24 mouse cellular contexts compared by ENCODE assay signal in genomic region chr2:43222721-43223120, GRCm38 (mm10).
DNase-seq lines count a peak whose midpoint lies in the region; ATAC-seq and TF ChIP-seq lines count a peak whose summit lies in the region.
"Had no signal": no experiment of that assay in that cellular context is flagged by ENCODE, and none has a peak within 500 bp of the region (broad histone marks: within the 10 kb centered on the region; RNA-seq: fewer than 3 reads in every experiment).

No protein-coding gene starts in this region.

- no peak overlapping the region for H3K9ac ChIP-seq in kidney, embryonic 15.5 days
- H3K9ac ChIP-seq in kidney, embryonic 14.5 days (ENCODE audit: low read depth, low read length): no peak overlapping the region
- H3K9ac ChIP-seq in stomach, postnatal 0 days (ENCODE audit: low read length): no peak overlapping the region
- H3K9ac ChIP-seq: embryonic facial prominence, embryonic 13.5 days; embryonic facial prominence, embryonic 15.5 days; forebrain, embryonic 12.5 days had no signal

- TF ChIP-seq CTCF in stomach, postnatal 0 days (IDR thresholded peaks at IDR 0.05; ENCODE audit: low read depth): no peak

- H3K4me2 ChIP-seq in kidney, embryonic 15.5 days: no peak overlapping the region
- no peak overlapping the region for H3K4me2 ChIP-seq in kidney, embryonic 14.5 days (replicated peaks; ENCODE audit: low read depth, low read length)
- H3K4me2 ChIP-seq in stomach, postnatal 0 days (replicated peaks; ENCODE audit: low read depth): no peak overlapping the region
- H3K4me2 ChIP-seq: embryonic facial prominence, embryonic 13.5 days; embryonic facial prominence, embryonic 15.5 days; forebrain, embryonic 12.5 days had no signal

- no peak for ATAC-seq in kidney, embryonic 15.5 days (replicated peaks; ENCODE audit: low FRiP score)
- no peak for ATAC-seq in kidney, embryonic 14.5 days (ENCODE audit: low FRiP score, low TSS enrichment)
- ATAC-seq in stomach, postnatal 0 days (ENCODE audit: low FRiP score, low TSS enrichment): peak; percentile 35; the same call in 1 of the 2 replicates
- ATAC-seq: forebrain, embryonic 14.5 days had no signal

- H3K4me3 ChIP-seq in kidney, embryonic 15.5 days (replicated peaks): no peak overlapping the region
- H3K4me3 ChIP-seq in kidney, embryonic 14.5 days (ENCODE audit: low read length): no peak overlapping the region
- no peak overlapping the region for H3K4me3 ChIP-seq in stomach, postnatal 0 days (ENCODE audit: low read depth, low read length)
- H3K4me3 ChIP-seq: embryonic facial prominence, embryonic 13.5 days; embryonic facial prominence, embryonic 15.5 days; erythroblast, embryonic 14.5 days; forebrain, embryonic 10.5 days; forebrain, embryonic 12.5 days had no signal

- 90% methylated on average over 3 of the region's 3 CpGs for WGBS in kidney, embryonic 15.5 days
- 92% methylated on average over 3 of the region's 3 CpGs for WGBS in kidney, embryonic 14.5 days
- 63% methylated on average over 3 of the region's 3 CpGs for WGBS in stomach, postnatal 0 days

- no peak for TF ChIP-seq EP300 in stomach, postnatal 0 days (optimal IDR thresholded peaks at IDR 0.05)

- DNase-seq in kidney, adult 18-20 months: peak; percentile 24
- DNase-seq in kidney, adult 8-10 months: peak; percentile 18 to 68
- DNase-seq in kidney, postnatal 36 days: peak; percentile 12 to 57
- DNase-seq in kidney, postnatal 10 days: no peak
- DNase-seq in stomach, postnatal 0 days (ENCODE audit: low spot score): peak; percentile 19
- DNase-seq in lung, postnatal 4 days: no peak
- DNase-seq: adrenal gland, adult 2 months; adrenal gland, postnatal 10 days; adrenal gland, postnatal 25 days; cerebellum, adult 11 months; cerebellum, adult 18-20 months; cerebellum, adult 8-10 months; cerebellum, adult 9-11 months; cerebellum, postnatal 14 days; cerebellum, postnatal 36 days; embryo, embryonic 11 days had no signal

- H3K9me3 ChIP-seq in kidney, embryonic 15.5 days (replicated peaks): no peaks in the 10 kb centered on the region
- no peaks in the 10 kb centered on the region for H3K9me3 ChIP-seq in kidney, embryonic 14.5 days (ENCODE audit: control insufficient read depth, low read length)
- H3K9me3 ChIP-seq in stomach, postnatal 0 days (ENCODE audit: control insufficient read depth, low read length): no peaks in the 10 kb centered on the region
- H3K9me3 ChIP-seq: embryonic facial prominence, embryonic 13.5 days; embryonic facial prominence, embryonic 15.5 days; forebrain, embryonic 10.5 days; forebrain, embryonic 12.5 days had no signal

- H3K27ac ChIP-seq in kidney, embryonic 15.5 days: no peak overlapping the region
- H3K27ac ChIP-seq in kidney, embryonic 14.5 days (ENCODE audit: low read depth, low read length): no peak overlapping the region
- H3K27ac ChIP-seq in stomach, postnatal 0 days (replicated peaks): no peak overlapping the region
- H3K27ac ChIP-seq: embryonic facial prominence, embryonic 13.5 days; embryonic facial prominence, embryonic 15.5 days; forebrain, embryonic 10.5 days; forebrain, embryonic 12.5 days had no signal

- H3K4me1 ChIP-seq in kidney, embryonic 15.5 days: no peaks in the 10 kb centered on the region
- no peaks in the 10 kb centered on the region for H3K4me1 ChIP-seq in kidney, embryonic 14.5 days (ENCODE audit: control insufficient read depth, insufficient read depth, low read length)
- H3K4me1 ChIP-seq in stomach, postnatal 0 days (replicated peaks; ENCODE audit: control insufficient read depth, insufficient read depth): no peaks in the 10 kb centered on the region
- H3K4me1 ChIP-seq: embryonic facial prominence, embryonic 13.5 days; embryonic facial prominence, embryonic 15.5 days; forebrain, embryonic 10.5 days; forebrain, embryonic 12.5 days had no signal

- H3K27me3 ChIP-seq in kidney, embryonic 15.5 days: no peaks in the 10 kb centered on the region
- no peaks in the 10 kb centered on the region for H3K27me3 ChIP-seq in kidney, embryonic 14.5 days (ENCODE audit: control insufficient read depth, insufficient read depth, low read length)
- no peaks in the 10 kb centered on the region for H3K27me3 ChIP-seq in stomach, postnatal 0 days (ENCODE audit: control insufficient read depth, insufficient read depth, low read length)
- H3K27me3 ChIP-seq: embryonic facial prominence, embryonic 13.5 days; embryonic facial prominence, embryonic 15.5 days; forebrain, embryonic 12.5 days had no signal

- H3K36me3 ChIP-seq in kidney, embryonic 15.5 days: no peaks in the 10 kb centered on the region
- no peaks in the 10 kb centered on the region for H3K36me3 ChIP-seq in kidney, embryonic 14.5 days (ENCODE audit: control insufficient read depth, insufficient read depth, low read length)
- no peaks in the 10 kb centered on the region for H3K36me3 ChIP-seq in stomach, postnatal 0 days (ENCODE audit: control insufficient read depth, insufficient read depth, low read length)
- H3K36me3 ChIP-seq: embryonic facial prominence, embryonic 13.5 days; embryonic facial prominence, embryonic 15.5 days; forebrain, embryonic 10.5 days; forebrain, embryonic 12.5 days had no signal

Comparison
In these comparisons a context has a peak if more than half of its experiments do, and no peak if none do; other contexts are left out.
1. DNase-seq: peak in kidney, adult 18-20 months (single experiment), kidney, adult 8-10 months (2 of 2), kidney, postnatal 36 days (2 of 2) and stomach, postnatal 0 days (single experiment); none in kidney, postnatal 10 days (single experiment) and lung, postnatal 4 days (0 of 2).